Mouse (Mus musculus): ENCODE results near the gene Cyp3a11. TPM values are rescaled to one million over a fixed set of nuclear protein-coding genes. Genes with fewer than 3 reads are reported as not detected.

Cyp3a11 gene
- polyA plus RNA-seq (2014; fragmentation: Illumina TruSeq; extraction: RNeasy Lipid Tissue Mini Kit (QIAGEN cat#74804); ENCODE audit: insufficient read depth, low read depth, low replicate concordance), result not detected

GRCm38 (mm10) chr5:145879688-145880087 lies at the start of gene Cyp3a11:
Gene Cyp3a11, minus strand, starts transcription at chr5:145879964.

GRCm38 (mm10) chr5:145805796-145806195 lies 74.0 kb downstream of the Cyp3a11 start, which contains the start of gene Cyp3a44:
Gene Cyp3a44, minus strand, starts transcription at chr5:145805874.

Other genes starting within 250 kb of the Cyp3a11 start
- gene Cyp3a41a, start 159.8 kb downstream of the Cyp3a11 start, polyA plus RNA-seq (2014; fragmentation: Illumina TruSeq; extraction: RNeasy Lipid Tissue Mini Kit (QIAGEN cat#74804); ENCODE audit: insufficient read depth, low read depth, low replicate concordance), result not detected
- not detected for gene Cyp3a44, start 74.1 kb downstream of the Cyp3a11 start, polyA plus RNA-seq (2014; fragmentation: Illumina TruSeq; extraction: RNeasy Lipid Tissue Mini Kit (QIAGEN cat#74804); ENCODE audit: insufficient read depth, low read depth, low replicate concordance)
- not detected for gene Cyp3a25, start 129.7 kb upstream of the Cyp3a11 start, polyA plus RNA-seq (2014; fragmentation: Illumina TruSeq; extraction: RNeasy Lipid Tissue Mini Kit (QIAGEN cat#74804); ENCODE audit: insufficient read depth, low read depth, low replicate concordance)
- gene Cyp3a59, start 199.3 kb upstream of the Cyp3a11 start, polyA plus RNA-seq (2014; fragmentation: Illumina TruSeq; extraction: RNeasy Lipid Tissue Mini Kit (QIAGEN cat#74804); ENCODE audit: insufficient read depth, low read depth, low replicate concordance), result not detected

Data from lung, adult 10 weeks (tissue).